11 mouse cellular contexts compared by ENCODE assay signal in genomic region chr3:121240362-121241040, GRCm38 (mm10). TPM values are rescaled to one million over a fixed set of nuclear protein-coding genes. Genes with fewer than 3 reads are reported as not detected.
DNase-seq lines count a peak whose midpoint lies in the region; ATAC-seq and TF ChIP-seq lines count a peak whose summit lies in the region.
"Had no signal": no experiment of that assay in that cellular context is flagged by ENCODE, and none has a peak within 500 bp of the region (broad histone marks: within the 10 kb centered on the region; RNA-seq: fewer than 3 reads in every experiment).

No protein-coding gene starts in this region.

- peaks cover 25% of the 10 kb centered on the region for H3K4me1 ChIP-seq in kidney, embryonic 14.5 days (ENCODE audit: control insufficient read depth, insufficient read depth, low read length)
- peaks cover 6% of the 10 kb centered on the region for H3K4me1 ChIP-seq in cortical plate, adult 2 months (ENCODE audit: control insufficient read depth, insufficient read depth, low read length)
- H3K4me1 ChIP-seq in forebrain, embryonic 16.5 days (replicated peaks; ENCODE audit: control insufficient read depth, insufficient read depth, low read length): peaks cover 13% of the 10 kb centered on the region
- H3K4me1 ChIP-seq in midbrain, embryonic 13.5 days (replicated peaks): peaks cover 10% of the 10 kb centered on the region

- no peak overlapping the region for H3K27ac ChIP-seq in kidney, embryonic 14.5 days (ENCODE audit: low read depth, low read length)
- peak overlapping the region; percentile 67 for H3K27ac ChIP-seq in cortical plate, adult 2 months (ENCODE audit: insufficient read depth, low read length)
- H3K27ac ChIP-seq in forebrain, embryonic 16.5 days (ENCODE audit: low read length): peak overlapping the region; percentile 27; the same call in 1 of the 2 replicates
- H3K27ac ChIP-seq in midbrain, embryonic 13.5 days: peak overlapping the region; percentile 25; the same call in 1 of the 2 replicates

- no peak overlapping the region for H3K4me3 ChIP-seq in kidney, embryonic 14.5 days (ENCODE audit: low read length)
- H3K4me3 ChIP-seq in cortical plate, adult 2 months (ENCODE audit: insufficient read depth, low read length): no peak overlapping the region
- no peak overlapping the region for H3K4me3 ChIP-seq in forebrain, embryonic 16.5 days (replicated peaks; ENCODE audit: low read length)
- H3K4me3 ChIP-seq in midbrain, embryonic 13.5 days (replicated peaks): no peak overlapping the region

- DNase-seq in kidney, postnatal 4 days: no peak
- no peak for DNase-seq in right cerebral cortex, postnatal 36 days (ENCODE audit: low spot score in 2 of 2)
- DNase-seq in adrenal gland, postnatal 36 days: no peak
- DNase-seq in heart, adult 9 months (ENCODE audit: low spot score in 2 of 2): no peak
- DNase-seq: cerebellum, adult 11 months; right cerebral cortex, adult 18-20 months; thymus, adult 18-20 months had no signal

- no peaks in the 10 kb centered on the region for H3K36me3 ChIP-seq in kidney, embryonic 14.5 days (ENCODE audit: control insufficient read depth, insufficient read depth, low read length)
- H3K36me3 ChIP-seq in forebrain, embryonic 16.5 days (ENCODE audit: control insufficient read depth, insufficient read depth): no peaks in the 10 kb centered on the region
- H3K36me3 ChIP-seq in midbrain, embryonic 13.5 days: no peaks in the 10 kb centered on the region

- ATAC-seq in kidney, embryonic 14.5 days (ENCODE audit: low FRiP score, low TSS enrichment): peak; percentile 58; the same call in 1 of the 2 replicates
- ATAC-seq in forebrain, embryonic 16.5 days: peak; percentile 87
- ATAC-seq in midbrain, embryonic 13.5 days: peak; percentile 84

- no peaks in the 10 kb centered on the region for H3K27me3 ChIP-seq in kidney, embryonic 14.5 days (ENCODE audit: control insufficient read depth, insufficient read depth, low read length)
- no peaks in the 10 kb centered on the region for H3K27me3 ChIP-seq in forebrain, embryonic 16.5 days (replicated peaks; ENCODE audit: control insufficient read depth, insufficient read depth, low read length)
- H3K27me3 ChIP-seq in midbrain, embryonic 13.5 days: no peaks in the 10 kb centered on the region

- no peak for TF ChIP-seq POLR2A in cortical plate, adult 2 months (IDR thresholded peaks at IDR 0.05; ENCODE audit: extremely low read depth, insufficient read depth, low read length)

- no peak for TF ChIP-seq CTCF in cortical plate, adult 2 months (IDR thresholded peaks at IDR 0.05; ENCODE audit: extremely low read depth, insufficient read depth, low read length)

- H3K9ac ChIP-seq in kidney, embryonic 14.5 days (ENCODE audit: low read depth, low read length): no peak overlapping the region
- no peak overlapping the region; the same call in 1 of the 2 replicates for H3K9ac ChIP-seq in forebrain, embryonic 16.5 days (replicated peaks; ENCODE audit: low read depth, low read length)
- no peak overlapping the region; the same call in 1 of the 2 replicates for H3K9ac ChIP-seq in midbrain, embryonic 13.5 days (replicated peaks)

- no peak overlapping the region for H3K4me2 ChIP-seq in kidney, embryonic 14.5 days (replicated peaks; ENCODE audit: low read depth, low read length)
- no peak overlapping the region for H3K4me2 ChIP-seq in forebrain, embryonic 16.5 days (ENCODE audit: low read length)
- H3K4me2 ChIP-seq in midbrain, embryonic 13.5 days (replicated peaks): no peak overlapping the region

- H3K9me3 ChIP-seq in kidney, embryonic 14.5 days (ENCODE audit: control insufficient read depth, low read length): no peaks in the 10 kb centered on the region
- no peaks in the 10 kb centered on the region for H3K9me3 ChIP-seq in forebrain, embryonic 16.5 days (ENCODE audit: control insufficient read depth, low read length)
- H3K9me3 ChIP-seq in midbrain, embryonic 13.5 days: no peaks in the 10 kb centered on the region

- 53% methylated on average over 8 of the region's 8 CpGs for WGBS in kidney, embryonic 14.5 days
- WGBS in forebrain, embryonic 16.5 days: 7% methylated on average over 8 of the region's 8 CpGs
- 22% methylated on average over 8 of the region's 8 CpGs for WGBS in midbrain, embryonic 13.5 days

RNA-seq across cellular contexts. Expression of gene Tmem56, which starts 42.4 kb away (rescaled TPM):
- 1.3 and 2.6 TPM in 2 replicates for polyA plus RNA-seq in kidney, embryonic 14.5 days (2014; fragmentation: Nextera tagmentation; extraction: Ambion mirVana)
- 23.3 and 25.2 TPM in 2 replicates for polyA plus RNA-seq in cortical plate, adult 2 months (2012; rRNA removed)
- 3.5 and 3.8 TPM in 2 replicates for polyA plus RNA-seq in forebrain, embryonic 16.5 days (2015; fragmentation: Nextera tagmentation; extraction: Ambion mirVana)
- polyA plus RNA-seq in midbrain, embryonic 13.5 days (2015; fragmentation: Nextera tagmentation; extraction: Ambion mirVana): 1.1 and 1.2 TPM in 2 replicates
- 10 to 100 TPM; 38.5 to 39.2 TPM for total RNA-seq in adrenal gland, postnatal 36 days (2021)

RNA-seq across cellular contexts. Expression of gene Alg14, which starts 51.1 kb away (rescaled TPM):
- polyA plus RNA-seq in kidney, embryonic 14.5 days (2014; fragmentation: Nextera tagmentation; extraction: Ambion mirVana): 41.3 and 43.8 TPM in 2 replicates
- 15.2 and 20.2 TPM in 2 replicates for polyA plus RNA-seq in cortical plate, adult 2 months (2012; rRNA removed)
- 29.8 and 35.7 TPM in 2 replicates for polyA plus RNA-seq in forebrain, embryonic 16.5 days (2015; fragmentation: Nextera tagmentation; extraction: Ambion mirVana)
- 31.7 and 34.0 TPM in 2 replicates for polyA plus RNA-seq in midbrain, embryonic 13.5 days (2015; fragmentation: Nextera tagmentation; extraction: Ambion mirVana)
- total RNA-seq in adrenal gland, postnatal 36 days (2021): 10 to 100 TPM; 35.0 to 41.2 TPM
